Mouse (Mus musculus) frontal cortex, postnatal 14 days (tissue): ENCODE data around the gene Scarb1.
A peak's percentile ranks its signal among the peaks of the same experiment; 100 is the strongest.

Experiments
- DNase-seq, 2 experiments: peaks; one replicate each; pipeline ENCODE4 v3.0.0; 2022; ENCODE audit warnings: low spot score in 2 of 2

The Scarb1 gene

GRCm38 (mm10) chr5:125305229-125306081, 35.4 kb downstream of the Scarb1 start:
- DNase-seq: no peak

GRCm38 (mm10) chr5:125304245-125304856, 36.5 kb downstream of the Scarb1 start:
- DNase-seq: no peak

GRCm38 (mm10) chr5:125303055-125303454, 37.8 kb downstream of the Scarb1 start:
- DNase-seq: no peak

DNA sequence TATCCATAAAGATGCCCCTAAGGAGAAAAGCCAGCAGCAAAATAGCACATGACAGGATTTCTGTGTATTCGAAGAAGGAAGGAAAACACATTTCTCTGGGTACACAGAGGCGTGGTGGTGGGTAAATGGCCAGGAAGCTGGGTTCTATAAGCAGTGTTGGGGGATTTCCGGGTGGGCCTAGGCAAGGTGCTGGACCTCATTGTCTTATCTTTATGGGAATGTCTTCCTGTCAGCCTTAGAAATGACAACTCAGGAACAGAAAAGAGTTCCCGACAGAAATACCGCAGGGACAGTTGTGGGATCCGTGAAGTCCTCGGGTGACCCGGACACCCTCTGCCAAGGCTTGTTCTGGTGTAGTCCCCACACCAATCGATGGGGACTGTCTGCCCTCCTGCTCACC, 42.7 kb downstream of the Scarb1 start:
- no peak for DNase-seq

- DNase-seq: no peak
Observed at GRCm38 (mm10) chr5:125297171-125297570, 43.7 kb downstream of the Scarb1 start.

DNA sequence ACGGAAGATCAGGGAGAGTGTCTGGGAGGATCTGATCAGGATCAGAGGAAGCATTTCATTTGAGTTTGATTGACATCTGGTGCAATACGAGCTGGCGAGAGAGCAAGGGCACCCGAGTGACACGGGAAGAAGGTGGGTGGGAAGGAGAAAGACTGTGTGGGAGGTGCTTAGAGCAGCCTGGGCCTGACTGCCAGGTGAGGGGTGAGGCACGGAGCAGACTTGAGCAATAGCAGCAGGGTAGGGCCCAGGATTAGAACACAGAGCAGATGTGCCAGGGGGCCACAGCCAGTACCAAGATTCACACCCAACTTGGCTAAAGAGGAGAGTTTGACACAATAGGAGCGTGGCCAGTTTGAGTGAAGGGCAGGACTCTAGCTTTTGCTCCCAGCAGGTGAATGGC, 47.9 kb downstream of the Scarb1 start:
- no peak for DNase-seq

DNA sequence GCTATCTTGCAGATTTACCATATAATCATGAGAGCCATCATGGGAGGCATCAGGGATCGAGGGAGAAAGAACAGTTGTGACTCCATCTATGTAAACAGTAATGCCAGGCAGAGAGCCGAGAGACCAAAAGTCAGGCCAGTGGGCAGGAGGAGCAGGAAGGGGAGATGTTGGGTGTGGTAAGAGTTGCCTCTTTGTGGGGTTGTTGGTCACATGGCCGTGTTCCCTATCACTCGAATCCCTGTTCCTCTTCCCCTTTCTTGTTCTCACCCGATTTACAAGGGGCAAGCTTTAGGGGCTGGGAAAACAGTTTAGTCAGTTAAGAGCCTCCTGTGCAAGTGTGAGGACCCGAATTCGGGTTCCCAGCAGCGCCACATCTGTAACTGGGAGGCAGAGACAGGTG, 49.0 kb downstream of the Scarb1 start:
- no peak for DNase-seq

GRCm38 (mm10) chr5:125291387-125291786, 49.5 kb downstream of the Scarb1 start:
- no peak for DNase-seq

DNA sequence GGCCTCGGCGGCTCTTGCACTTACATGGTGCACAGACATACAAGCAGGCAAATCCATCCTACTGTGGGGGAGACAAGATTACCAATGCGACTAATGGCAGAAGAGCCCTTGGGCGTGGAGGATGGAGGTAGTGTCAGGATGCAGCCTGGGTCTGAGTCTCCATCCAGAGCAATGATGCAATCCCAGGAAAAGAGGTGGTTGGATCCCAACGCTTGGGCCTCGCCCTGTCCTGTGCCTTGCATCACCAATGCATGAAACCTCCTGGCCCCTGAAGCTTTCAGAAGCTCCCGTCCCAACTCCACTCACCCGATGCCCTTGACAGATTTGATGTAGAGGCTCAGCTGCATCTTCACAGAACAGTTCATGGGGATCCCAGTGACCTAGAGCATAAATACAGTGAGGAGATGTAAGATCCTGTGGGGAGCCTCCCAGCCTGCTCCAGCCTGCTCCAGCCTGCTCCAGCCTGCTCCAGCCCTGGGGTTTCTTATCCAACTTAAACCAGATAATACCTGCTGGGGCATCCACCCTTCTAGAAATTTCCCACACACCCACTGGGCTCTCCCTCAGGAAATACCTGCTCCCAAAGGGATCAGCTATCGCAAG, 53.7 kb downstream of the Scarb1 start:
- no peak for DNase-seq

- no peak for DNase-seq
Observed at GRCm38 (mm10) chr5:125286090-125286489, 54.8 kb downstream of the Scarb1 start.

DNA sequence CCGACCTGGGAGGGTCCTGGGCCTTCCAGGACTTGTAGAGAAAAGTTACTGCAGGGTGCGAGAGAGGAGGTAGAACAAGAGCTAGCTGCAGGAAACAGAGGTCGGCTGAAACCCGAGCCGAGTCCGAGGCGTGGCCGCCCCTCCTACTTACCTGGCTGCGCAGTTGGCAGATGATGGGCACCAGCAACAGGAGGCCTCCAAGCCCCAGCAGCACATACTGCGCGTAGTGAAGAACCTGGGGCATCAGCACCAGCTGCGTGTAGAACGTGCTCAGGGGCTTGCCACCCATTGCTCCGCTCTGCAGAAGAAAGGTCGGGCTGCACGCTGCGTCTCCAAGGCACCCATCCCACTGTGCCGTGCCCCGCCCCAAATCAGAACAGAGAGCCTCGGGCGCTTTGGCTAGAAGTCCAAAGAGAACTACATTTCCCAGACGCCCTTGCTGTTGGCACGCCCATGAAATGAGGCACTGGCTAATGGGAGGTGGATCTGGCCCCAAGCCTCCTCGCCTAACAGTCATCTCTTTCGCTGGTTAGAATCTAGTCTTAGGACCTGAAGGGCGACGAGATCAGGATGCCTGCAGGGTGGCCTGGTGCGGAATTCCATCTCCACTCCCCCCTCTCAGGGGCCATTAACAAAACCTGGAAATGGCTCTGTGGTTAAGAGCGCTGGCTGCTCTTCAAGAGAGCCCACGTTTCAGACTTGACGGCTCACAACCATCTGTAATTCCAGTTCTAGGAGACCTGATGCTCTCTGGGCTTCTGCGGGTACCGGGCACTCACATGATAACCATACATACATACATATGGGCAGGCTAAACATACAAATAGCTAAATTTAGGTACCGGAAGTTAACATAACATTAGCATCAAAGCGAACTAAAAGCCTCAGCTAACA, 56.9 kb downstream of the Scarb1 start:
- peak in 1 of 2 experiments; percentile 37 for DNase-seq

- DNase-seq: no peak
Observed at GRCm38 (mm10) chr5:125279216-125279615, 61.7 kb downstream of the Scarb1 start.

DNA sequence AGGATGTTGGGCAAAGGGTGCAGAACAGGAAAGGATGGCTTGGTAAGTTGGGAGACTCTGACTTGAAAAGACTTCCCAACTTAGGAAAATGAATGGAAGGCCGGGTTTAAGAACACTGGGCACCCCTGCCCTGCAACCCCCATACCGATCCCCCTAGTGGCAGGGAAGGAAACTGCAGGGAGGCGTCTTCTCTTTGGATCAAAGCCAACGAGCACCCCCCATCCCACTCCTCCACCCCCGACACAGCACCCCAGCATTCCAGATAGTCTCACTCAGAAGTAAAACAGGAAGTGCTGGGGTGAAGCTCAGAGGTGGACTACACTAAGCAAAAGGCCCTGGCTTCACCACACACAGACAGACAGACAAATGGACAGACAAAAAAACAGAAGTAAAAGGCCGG, 62.6 kb downstream of the Scarb1 start:
- DNase-seq: no peak

- DNase-seq: no peak
Observed at GRCm38 (mm10) chr5:125277313-125277712, 63.6 kb downstream of the Scarb1 start.

GRCm38 (mm10) chr5:125276765-125277164, 64.1 kb downstream of the Scarb1 start:
- no peak for DNase-seq

GRCm38 (mm10) chr5:125275315-125275714, 65.6 kb downstream of the Scarb1 start:
- no peak for DNase-seq

GRCm38 (mm10) chr5:125274773-125275172, 66.1 kb downstream of the Scarb1 start:
- no peak for DNase-seq

DNA sequence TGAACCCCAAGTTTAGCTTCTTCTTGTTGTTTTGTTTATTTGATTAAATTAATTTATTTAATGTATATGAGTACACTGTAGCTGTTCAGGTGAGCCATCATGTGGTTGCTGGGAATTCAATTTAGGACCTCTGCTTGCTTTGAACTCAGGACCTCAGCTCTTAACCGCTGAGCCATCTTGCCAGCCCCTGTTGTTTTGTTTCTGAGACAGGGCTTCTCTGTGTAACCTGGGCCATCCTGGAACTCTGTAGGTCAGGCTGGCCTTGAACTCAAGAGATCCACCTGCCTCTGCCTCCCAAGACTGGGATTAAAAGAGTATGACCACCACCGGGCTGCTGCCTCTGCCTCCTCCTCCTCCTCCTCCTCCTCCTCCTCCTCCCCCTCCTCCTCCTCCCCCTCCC, 66.7 kb downstream of the Scarb1 start:
- no peak for DNase-seq

DNA sequence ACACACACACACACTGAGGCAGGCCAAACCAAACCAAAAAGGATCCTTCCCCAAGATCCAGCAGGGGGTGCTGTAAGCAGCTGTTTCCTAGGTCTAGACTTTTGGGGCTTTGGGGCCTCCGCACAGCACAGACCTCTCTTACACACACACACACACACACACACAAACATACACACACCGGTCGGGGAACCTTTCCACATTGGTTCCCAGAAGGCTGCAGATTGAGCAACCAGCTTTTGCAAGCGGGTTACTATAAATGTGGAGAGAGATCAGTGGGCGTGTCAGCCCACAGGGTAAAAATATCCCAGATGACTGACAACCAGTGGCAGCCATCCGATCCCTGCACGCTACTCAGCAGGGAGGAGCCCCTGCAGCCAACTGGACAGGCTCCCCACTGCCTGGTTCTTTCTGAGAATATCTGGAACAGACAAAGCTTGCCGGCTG, 67.2 kb downstream of the Scarb1 start:
- peak; percentile 47 to 48 for DNase-seq

GRCm38 (mm10) chr5:125272231-125272988, 68.5 kb downstream of the Scarb1 start:
- DNase-seq: no peak
